Mouse (Mus musculus) hindbrain, postnatal 0 days (tissue): ENCODE results near the gene Syt1. TPM values are rescaled to one million over a fixed set of nuclear protein-coding genes. Genes with fewer than 3 reads are reported as not detected.

Experiments used
- ATAC-seq: fragments of 200-750 bp; cut with Nextera tagmentation; 2 replicates; pipeline ENCODE4 v1.8.0; 2017; ENCODE audit warnings: mild to moderate bottlenecking, moderate TSS enrichment, moderate library complexity
- DNase-seq: peaks from one replicate; pipeline ENCODE4 v3.0.0-alpha.2; 2015; ENCODE audit warnings: low spot score
- H3K27ac ChIP-seq: fragments of 300-500 bp; sonication (generic); 2 replicates; pipeline ENCODE4 v1.5.1; 2014; ENCODE audit warnings: mild to moderate bottlenecking
- H3K27me3 ChIP-seq: fragments of 300-500 bp; sonication (generic); 2 replicates; pipeline ENCODE4 v1.6.1; 2014; ENCODE audit warnings: low read length, mixed read lengths; ENCODE audit not compliant: insufficient read depth
- H3K36me3 ChIP-seq: fragments of 300-500 bp; sonication (generic); 2 replicates; pipeline ENCODE4 v1.6.1; 2014; ENCODE audit warnings: low read length, mixed read lengths; ENCODE audit not compliant: insufficient read depth
- H3K4me1 ChIP-seq: fragments of 300-500 bp; sonication (generic); 2 replicates; pipeline ENCODE4 v1.6.1; 2014; ENCODE audit warnings: antibody characterized with exemption, low read length, mixed read lengths; ENCODE audit not compliant: insufficient read depth
- H3K4me2 ChIP-seq: fragments of 300-500 bp; sonication (generic); 2 replicates; pipeline ENCODE4 v1.6.1; 2014; ENCODE audit warnings: low read depth, mild to moderate bottlenecking, low read length, moderate library complexity, mixed read lengths
- H3K4me3 ChIP-seq: fragments of 300-500 bp; sonication (generic); 2 replicates; pipeline ENCODE4 v1.5.1; 2014; ENCODE audit warnings: low read length
- H3K9ac ChIP-seq: fragments of 300-500 bp; sonication (generic); replicated peaks from 2 replicates; pipeline ENCODE4 v1.6.1; 2014; ENCODE audit warnings: mild to moderate bottlenecking, low read length, moderate library complexity, mixed read lengths
- H3K9me3 ChIP-seq: fragments of 300-500 bp; sonication (generic); 2 replicates; pipeline ENCODE4 v1.6.1; 2016; ENCODE audit warnings: low read length, mixed read lengths
- CTCF ChIP-seq: IDR thresholded peaks from 2 replicates; pipeline ENCODE4 v1.5.1; 2016; ENCODE audit warnings: antibody characterized with exemption, control low read depth, low read depth
- WGBS: fragments of 180-500 bp; shearing (Covaris S2); extraction: QIAGEN DNeasy Blood & Tissue Kit; methylation state at CpG from one replicate; pipeline ENCODE4 v1.1.7; 2014; 5-methylcytosine and 5-hydroxymethylcytosine counted together
- polyA plus RNA-seq: library from polyadenylated mRNA; unstranded; fragments of >200 nt; fragmentation: Nextera tagmentation; extraction: Ambion mirVana; gene quantifications from 2 replicates; pipeline ENCODE4 v1.2.1, GENCODE M21; 2015
- total RNA-seq: library from RNA; depleted of rRNA; stranded (reverse); fragments of >200 nt; gene quantifications from 2 replicates; pipeline ENCODE4 v1.2.3, GENCODE M21; 2014

The Syt1 gene
- total and polyA plus RNA-seq, 2 experiments from 2014 or later, result 96.1 to 147 TPM

GRCm38 (mm10) chr10:108753304-108753703 is 257.5 kb downstream of the Syt1 start:
- no peaks in the 10 kb centered on the region for H3K9me3 ChIP-seq
- no peak for TF ChIP-seq CTCF
- DNase-seq (no peak), ATAC-seq (no peak)
- H3K4me1 ChIP-seq, result no peaks in the 10 kb centered on the region
- H3K4me3 ChIP-seq, result no peak overlapping the region
- no peak overlapping the region for H3K9ac ChIP-seq
- no peak overlapping the region for H3K4me2 ChIP-seq
- H3K27me3 ChIP-seq, result no peaks in the 10 kb centered on the region
- H3K36me3 ChIP-seq, result no peaks in the 10 kb centered on the region
- 84% methylated on average over 2 of the region's 2 CpGs for WGBS
- H3K27ac ChIP-seq, result no peak overlapping the region

GRCm38 (mm10) chr10:108743759-108744158 is 267.0 kb downstream of the Syt1 start:
- Histone ChIP-seq H3K27ac (no peak overlapping the region), H3K9me3 (no peaks in the 10 kb centered on the region), H3K4me2 (no peak overlapping the region), H3K4me3 (no peak overlapping the region), H3K9ac (no peak overlapping the region), H3K36me3 (no peaks in the 10 kb centered on the region), H3K4me1 (no peaks in the 10 kb centered on the region), H3K27me3 (no peaks in the 10 kb centered on the region)
- no peak for ATAC-seq
- whole genome bisulfite sequencing, result 92% methylated on average over 2 of the region's 2 CpGs
- no peak for TF ChIP-seq CTCF
- no peak for DNase-seq

DNA sequence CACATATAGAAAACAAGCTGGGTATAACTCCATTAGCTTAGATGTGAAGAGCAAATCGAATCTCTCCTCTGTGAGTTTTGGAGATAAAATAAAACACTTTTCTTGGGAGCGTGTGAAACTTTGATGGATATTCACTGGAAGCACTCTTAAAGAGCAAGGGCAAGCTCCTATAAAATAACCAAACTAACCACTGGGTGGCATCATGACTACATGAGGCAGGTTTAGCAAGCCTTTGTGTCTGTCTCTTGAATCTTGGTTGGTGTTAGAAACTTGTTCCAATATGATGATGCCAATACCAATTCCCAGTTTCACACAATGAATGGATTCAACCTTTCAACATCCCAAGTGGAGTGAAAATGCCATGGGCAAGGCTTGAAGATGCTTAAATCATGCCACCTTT is 276.8 kb downstream of the Syt1 start:
- DNase-seq (peak; percentile 79), ATAC-seq (0 out of 2 replicates have a peak, but pooled peaks have one; percentile 32)
- Histone ChIP-seq H3K9me3 (no peaks in the 10 kb centered on the region), H3K36me3 (no peaks in the 10 kb centered on the region), H3K27ac (no peak overlapping the region), H3K27me3 (no peaks in the 10 kb centered on the region), H3K4me1 (no peaks in the 10 kb centered on the region), H3K4me2 (no peak overlapping the region), H3K9ac (no peak overlapping the region), H3K4me3 (no peak overlapping the region)
- 57% methylated on average over 2 of the region's 2 CpGs for WGBS
- peak; percentile 75 for TF ChIP-seq CTCF

DNA sequence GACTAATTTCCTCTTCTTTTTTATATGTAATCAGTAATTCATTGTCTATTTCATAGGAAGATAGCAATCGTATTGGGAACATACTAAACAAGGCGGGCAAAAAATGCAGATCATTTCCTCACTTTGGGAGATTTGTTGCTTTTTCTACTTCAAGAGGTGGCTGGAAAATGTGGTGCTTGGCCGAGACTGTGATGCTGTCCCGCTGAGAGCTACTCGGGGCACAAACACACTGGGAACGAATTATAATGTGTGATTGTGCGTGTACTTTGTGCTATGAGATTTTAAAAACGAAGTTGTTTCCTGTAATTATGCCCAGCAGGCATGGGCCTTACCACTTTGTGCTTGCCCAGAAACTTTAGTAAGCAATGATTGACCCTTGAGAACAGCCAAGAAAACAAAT is 281.8 kb downstream of the Syt1 start:
- no peak overlapping the region for H3K9ac ChIP-seq
- DNase-seq (no peak), ATAC-seq (no peak)
- H3K4me2 ChIP-seq, result no peak overlapping the region
- no peak overlapping the region for H3K4me3 ChIP-seq
- H3K9me3 ChIP-seq, result no peaks in the 10 kb centered on the region
- no peaks in the 10 kb centered on the region for H3K36me3 ChIP-seq
- no peak for TF ChIP-seq CTCF
- whole genome bisulfite sequencing, result 53% methylated on average over 8 of the region's 8 CpGs
- no peaks in the 10 kb centered on the region for H3K27me3 ChIP-seq
- H3K27ac ChIP-seq, result no peak overlapping the region
- no peaks in the 10 kb centered on the region for H3K4me1 ChIP-seq

DNA sequence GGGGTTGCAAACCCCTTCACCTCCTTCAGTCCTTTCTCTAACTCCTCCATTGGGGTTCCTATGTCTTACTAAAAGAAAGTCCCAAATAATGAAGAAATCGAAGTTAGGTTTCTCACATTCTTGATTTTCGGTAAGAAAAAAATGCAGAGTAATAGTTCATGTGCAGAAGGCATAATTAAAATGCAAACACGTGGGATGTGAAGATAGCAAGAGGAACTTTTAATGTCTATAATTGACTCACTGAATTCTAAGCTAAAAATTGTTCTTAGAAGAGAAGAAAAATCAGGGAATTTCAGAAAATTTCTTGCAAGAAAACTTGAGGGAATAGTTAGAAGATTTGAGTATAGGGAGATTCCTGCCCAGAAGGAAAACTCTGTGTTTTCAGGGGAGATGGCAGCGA is 284.4 kb downstream of the Syt1 start:
- no peak overlapping the region for H3K27ac ChIP-seq
- no peak for TF ChIP-seq CTCF
- no peaks in the 10 kb centered on the region for H3K9me3 ChIP-seq
- WGBS, result 91% methylated on average over 4 of the region's 4 CpGs
- no peak overlapping the region for H3K4me3 ChIP-seq
- no peak overlapping the region for H3K4me2 ChIP-seq
- H3K36me3 ChIP-seq, result no peaks in the 10 kb centered on the region
- DNase-seq (no peak), ATAC-seq (no peak)
- H3K27me3 ChIP-seq, result no peaks in the 10 kb centered on the region
- H3K4me1 ChIP-seq, result no peaks in the 10 kb centered on the region
- no peak overlapping the region for H3K9ac ChIP-seq

DNA sequence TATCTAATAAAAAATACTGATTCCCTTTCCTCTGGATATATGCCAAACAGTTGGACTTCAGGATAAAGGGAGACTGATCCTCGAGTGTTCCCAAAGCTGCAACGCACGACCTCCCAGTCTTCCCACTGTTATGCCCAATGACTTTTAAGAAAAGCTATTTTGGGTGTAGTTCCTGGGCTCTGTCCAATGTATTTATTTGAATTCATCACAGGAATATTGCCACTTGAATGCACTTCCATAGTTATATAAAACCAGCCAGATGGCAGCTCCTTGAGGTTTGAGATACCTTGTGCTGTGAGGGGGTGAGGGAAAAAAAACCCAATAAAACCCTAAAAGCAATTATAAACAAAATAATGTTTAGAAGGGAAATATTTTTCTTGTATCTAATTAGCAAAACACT is 285.9 kb downstream of the Syt1 start:
- Histone ChIP-seq H3K9ac (no peak overlapping the region), H3K4me3 (no peak overlapping the region), H3K36me3 (no peaks in the 10 kb centered on the region), H3K27me3 (no peaks in the 10 kb centered on the region), H3K27ac (no peak overlapping the region), H3K4me1 (no peaks in the 10 kb centered on the region), H3K4me2 (no peak overlapping the region), H3K9me3 (no peaks in the 10 kb centered on the region)
- ATAC-seq (no peak), DNase-seq (no peak)
- WGBS, result 63% methylated on average over 3 of the region's 3 CpGs
- TF ChIP-seq CTCF, result no peak

DNA sequence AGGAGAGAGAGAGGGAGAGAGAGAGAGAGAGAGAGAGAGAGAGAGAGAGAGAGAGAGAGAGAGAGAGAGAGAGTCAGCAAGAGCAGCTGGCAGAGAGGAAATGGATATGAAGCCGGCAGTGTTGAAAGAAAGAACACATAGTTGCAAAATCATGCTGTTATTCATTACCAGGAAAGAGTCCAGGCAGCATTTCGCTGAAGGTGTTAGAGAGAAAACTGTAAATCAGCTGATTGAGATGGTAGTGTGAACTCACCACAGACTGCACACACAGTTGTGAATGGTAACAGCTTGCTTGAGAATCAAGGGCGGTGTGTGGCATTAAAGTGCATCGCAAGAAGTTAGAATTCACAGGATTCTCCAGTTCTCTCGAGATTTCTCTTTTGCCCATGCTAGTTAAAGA is 300.3 kb downstream of the Syt1 start:
- no peaks in the 10 kb centered on the region for H3K9me3 ChIP-seq
- H3K4me2 ChIP-seq, result no peak overlapping the region
- no peak for TF ChIP-seq CTCF
- no peaks in the 10 kb centered on the region for H3K36me3 ChIP-seq
- ATAC-seq (no peak), DNase-seq (no peak)
- H3K27ac ChIP-seq, result no peak overlapping the region
- no peak overlapping the region for H3K4me3 ChIP-seq
- WGBS, result 66% methylated on average over 5 of the region's 5 CpGs
- H3K27me3 ChIP-seq, result no peaks in the 10 kb centered on the region
- no peaks in the 10 kb centered on the region for H3K4me1 ChIP-seq
- no peak overlapping the region for H3K9ac ChIP-seq
